Mouse (Mus musculus): ENCODE data around the gene Ep300.
"Not testable (repeated sequence)": the region's sequence is repeated elsewhere in the genome, so short reads cannot be mapped to it uniquely, and the experiment has no call there.

The Ep300 gene

DNA sequence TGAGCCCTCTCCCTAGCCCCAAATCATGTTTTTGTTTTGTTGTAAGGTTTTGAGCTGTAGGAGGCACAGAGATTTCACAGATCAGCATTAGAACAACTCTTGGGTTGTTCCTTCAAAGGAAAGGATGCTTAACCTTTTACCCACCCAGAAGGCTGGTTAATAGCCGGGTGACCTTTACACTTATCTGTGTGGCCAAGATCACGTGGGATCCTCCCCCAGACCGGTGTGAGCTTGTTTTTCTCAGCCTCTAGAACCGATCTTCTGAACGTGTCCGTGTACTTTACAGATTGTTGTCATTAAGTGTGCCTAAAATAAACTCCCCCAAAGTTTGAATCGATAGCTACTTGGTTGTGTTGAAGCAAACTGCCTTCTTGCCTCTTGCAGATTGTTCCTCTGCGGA is 115.5 kb downstream of the Ep300 start:
- in situ Hi-C loops (cut with MboI, MseI) = no loop called here

DNA sequence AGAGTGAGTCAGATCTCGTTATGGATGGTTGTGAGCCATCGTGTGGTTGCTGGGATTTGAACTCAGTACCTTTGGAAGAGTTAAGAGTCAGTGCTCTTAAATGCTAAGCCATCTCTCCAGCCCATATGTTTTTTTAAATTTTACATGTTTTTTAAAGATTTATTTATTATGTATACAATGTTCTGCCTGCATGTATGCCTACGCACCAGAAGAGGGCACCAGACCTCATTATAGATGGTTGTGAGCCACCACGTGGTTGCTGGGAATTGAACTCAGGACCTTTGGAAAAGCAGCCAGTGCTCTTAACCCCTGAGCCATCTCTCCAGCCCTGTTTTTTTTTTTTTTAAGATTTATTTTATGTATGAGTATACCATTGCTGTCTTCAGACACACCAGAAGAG is 116.2 kb downstream of the Ep300 start:
- in situ Hi-C loops (cut with MboI, MseI) = not testable (repeated sequence)
